Mouse (Mus musculus) hindbrain, embryonic 15.5 days (tissue): ENCODE data around the gene Zfp385c. TPM values are rescaled to one million over a fixed set of nuclear protein-coding genes. Genes with fewer than 3 reads are reported as not detected.
"Not testable (repeated sequence)": the region's sequence is repeated elsewhere in the genome, so short reads cannot be mapped to it uniquely, and the experiment has no call there.

Experiments
- ATAC-seq: fragments of 200-750 bp; cut with Nextera tagmentation; 2 replicates; pipeline ENCODE4 v1.8.0; 2017; ENCODE audit warnings: low read depth, moderate number of reproducible peaks, moderate TSS enrichment; ENCODE audit not compliant: low FRiP score
- H3K27ac ChIP-seq: fragments of 300-500 bp; sonication (generic); replicated peaks from 2 replicates; pipeline ENCODE4 v1.5.1; 2015; ENCODE audit warnings: mild to moderate bottlenecking, inconsistent platforms
- H3K27me3 ChIP-seq: fragments of 300-500 bp; sonication (generic); 2 replicates; pipeline ENCODE4 v1.6.1; 2015; ENCODE audit warnings: control low read depth, inconsistent platforms
- H3K36me3 ChIP-seq: fragments of 300-500 bp; sonication (generic); 2 replicates; pipeline ENCODE4 v1.6.1; 2015; ENCODE audit warnings: control low read depth, inconsistent platforms
- H3K4me1 ChIP-seq: fragments of 300-500 bp; sonication (generic); replicated peaks from 2 replicates; pipeline ENCODE4 v1.6.1; 2015; ENCODE audit warnings: control low read depth, inconsistent platforms
- H3K4me2 ChIP-seq: fragments of 300-500 bp; sonication (generic); 2 replicates; pipeline ENCODE4 v1.6.1; 2015; ENCODE audit warnings: moderate library complexity, mild to moderate bottlenecking, inconsistent platforms
- H3K4me3 ChIP-seq: fragments of 300-500 bp; sonication (generic); 2 replicates; pipeline ENCODE4 v1.5.1; 2015; ENCODE audit warnings: mild to moderate bottlenecking, inconsistent platforms
- H3K9ac ChIP-seq: fragments of 300-500 bp; sonication (generic); 2 replicates; pipeline ENCODE4 v1.6.1; 2015; ENCODE audit warnings: inconsistent platforms
- H3K9me3 ChIP-seq: fragments of 300-500 bp; sonication (generic); 2 replicates; pipeline ENCODE4 v1.6.1; 2016; ENCODE audit warnings: control low read depth, inconsistent platforms
- WGBS: fragments of 180-500 bp; shearing (Covaris S2); methylation state at CpG from one replicate; pipeline ENCODE4 v1.1.7; 2015; 5-methylcytosine and 5-hydroxymethylcytosine counted together
- polyA plus RNA-seq: library from polyadenylated mRNA; unstranded; fragments of >200 nt; fragmentation: Nextera tagmentation; extraction: Ambion mirVana; gene quantifications from 2 replicates; pipeline ENCODE4 v1.2.1, GENCODE M21; 2015

The Zfp385c gene
- polyA plus RNA-seq, 1 experiment from 2014 or later = 0.82 TPM

GRCm38 (mm10) chr11:100582836-100583235 is 109.4 kb downstream of the Zfp385c start:
- Histone ChIP-seq H3K27me3 (no peaks in the 10 kb centered on the region), H3K27ac (no peak overlapping the region), H3K4me3 (no peak overlapping the region), H3K36me3 (peaks cover 65% of the 10 kb centered on the region), H3K9ac (no peak overlapping the region), H3K4me2 (no peak overlapping the region), H3K9me3 (no peaks in the 10 kb centered on the region), H3K4me1 (peaks cover 13% of the 10 kb centered on the region)
- 86% methylated on average over 2 of the region's 2 CpGs for WGBS
- no peak for ATAC-seq

GRCm38 (mm10) chr11:100582413-100582812 is 109.8 kb downstream of the Zfp385c start:
- H3K36me3 ChIP-seq = peaks cover 61% of the 10 kb centered on the region
- WGBS = 94% methylated on average over 1 of the region's 1 CpGs
- H3K27me3 ChIP-seq, H3K4me2 ChIP-seq, H3K27ac ChIP-seq, H3K9me3 ChIP-seq, ATAC-seq, H3K9ac ChIP-seq, H3K4me3 ChIP-seq: not testable (repeated sequence)
- peaks cover 13% of the 10 kb centered on the region for H3K4me1 ChIP-seq

- Histone ChIP-seq H3K36me3 (peaks cover 57% of the 10 kb centered on the region), H3K9ac (no peak overlapping the region), H3K4me2 (no peak overlapping the region), H3K9me3 (no peaks in the 10 kb centered on the region), H3K4me1 (peaks cover 15% of the 10 kb centered on the region), H3K27me3 (no peaks in the 10 kb centered on the region), H3K27ac (no peak overlapping the region), H3K4me3 (no peak overlapping the region)
- WGBS = 55% methylated on average over 4 of the region's 4 CpGs
- peak; percentile 27; the same call in 1 of the 2 replicates for ATAC-seq
Observed at GRCm38 (mm10) chr11:100581756-100582155, 110.5 kb downstream of the Zfp385c start.

GRCm38 (mm10) chr11:100580275-100580674 is 112.0 kb downstream of the Zfp385c start:
- Histone ChIP-seq H3K27ac (no peak overlapping the region), H3K36me3 (peaks cover 42% of the 10 kb centered on the region), H3K4me3 (no peak overlapping the region), H3K9ac (no peak overlapping the region), H3K4me1 (peaks cover 28% of the 10 kb centered on the region), H3K4me2 (no peak overlapping the region), H3K9me3 (no peaks in the 10 kb centered on the region), H3K27me3 (no peaks in the 10 kb centered on the region)
- no peak for ATAC-seq
- 83% methylated on average over 13 of the region's 13 CpGs for WGBS

GRCm38 (mm10) chr11:100579116-100579799 is 113.0 kb downstream of the Zfp385c start:
- Histone ChIP-seq H3K4me2 (no peak overlapping the region), H3K27me3 (no peaks in the 10 kb centered on the region), H3K4me3 (no peak overlapping the region), H3K36me3 (peaks cover 32% of the 10 kb centered on the region), H3K4me1 (peaks cover 34% of the 10 kb centered on the region), H3K9me3 (no peaks in the 10 kb centered on the region), H3K9ac (no peak overlapping the region), H3K27ac (no peak overlapping the region)
- WGBS = 96% methylated on average over 9 of the region's 9 CpGs
- no peak for ATAC-seq

GRCm38 (mm10) chr11:100577852-100578599 is 114.2 kb downstream of the Zfp385c start:
- Histone ChIP-seq H3K27me3 (no peaks in the 10 kb centered on the region), H3K36me3 (peaks cover 20% of the 10 kb centered on the region), H3K9me3 (no peaks in the 10 kb centered on the region), H3K4me2 (0 out of 2 replicates have a peak overlapping the region, but pooled peaks have one; percentile 12), H3K27ac (0 out of 2 replicates have a peak overlapping the region, but pooled peaks have one; percentile 42), H3K4me1 (peaks cover 34% of the 10 kb centered on the region), H3K9ac (no peak overlapping the region), H3K4me3 (no peak overlapping the region)
- no peak for ATAC-seq
- 81% methylated on average over 8 of the region's 8 CpGs for WGBS

Other genes with a start within 250 kb of the Zfp385c start
- gene Klhl11, start 219.7 kb downstream of the Zfp385c start, polyA plus RNA-seq = 9.8 and 11.1 TPM in 2 replicates
- gene Acly, start 164.5 kb downstream of the Zfp385c start, polyA plus RNA-seq = 228 and 230 TPM in 2 replicates
- gene Ttc25, start 146.8 kb downstream of the Zfp385c start, polyA plus RNA-seq = 2.6 and 2.7 TPM in 2 replicates
- 60.1 and 61.3 TPM in 2 replicates for gene Cnp, start 117.6 kb downstream of the Zfp385c start, polyA plus RNA-seq
- 96.2 and 104 TPM in 2 replicates for gene Nkiras2, start 73.2 kb downstream of the Zfp385c start, polyA plus RNA-seq
- gene Dnajc7, start 72.3 kb downstream of the Zfp385c start, polyA plus RNA-seq = 278 and 296 TPM in 2 replicates
- gene Dhx58, start 11.8 kb upstream of the Zfp385c start, polyA plus RNA-seq = 3.0 and 3.1 TPM in 2 replicates
- gene Kat2a, start 20.0 kb upstream of the Zfp385c start, polyA plus RNA-seq = 67.2 and 74.0 TPM in 2 replicates
- 0.25 and 0.35 TPM in 2 replicates for gene Hspb9, start 21.4 kb upstream of the Zfp385c start, polyA plus RNA-seq
- gene Rab5c, start 45.8 kb upstream of the Zfp385c start, polyA plus RNA-seq = 42.0 and 42.4 TPM in 2 replicates
- 8.8 and 10.3 TPM in 2 replicates for gene Kcnh4, start 67.5 kb upstream of the Zfp385c start, polyA plus RNA-seq
- gene Hcrt, start 70.5 kb upstream of the Zfp385c start, polyA plus RNA-seq = 0.38 and 1.3 TPM in 2 replicates
- 7.4 and 8.4 TPM in 2 replicates for gene Ghdc, start 78.5 kb upstream of the Zfp385c start, polyA plus RNA-seq
- gene Stat5b, start 158.3 kb upstream of the Zfp385c start, polyA plus RNA-seq = 16.4 and 20.3 TPM in 2 replicates
- gene Stat5a, start 166.9 kb upstream of the Zfp385c start, polyA plus RNA-seq = 2.1 TPM in 2 replicates
- 46.0 and 48.4 TPM in 2 replicates for gene Stat3, start 247.1 kb upstream of the Zfp385c start, polyA plus RNA-seq